Mouse (Mus musculus) forebrain, embryonic 10.5 days (tissue): ENCODE results near the gene Ick. TPM values are rescaled to one million over a fixed set of nuclear protein-coding genes. Genes with fewer than 3 reads are reported as not detected.
A peak's percentile ranks its signal among the peaks of the same experiment; 100 is the strongest.

Experiments used
- DNase-seq: peaks from one replicate; pipeline ENCODE4 v3.0.0-alpha.2; 2017; ENCODE audit warnings: low spot score; ENCODE audit errors: extremely low spot score
- H3K27ac ChIP-seq: fragments of 300-500 bp; sonication (generic); 2 replicates; pipeline ENCODE4 v1.5.1; 2016; ENCODE audit warnings: mild to moderate bottlenecking
- H3K27me3 ChIP-seq: fragments of 300-500 bp; sonication (generic); 2 replicates; pipeline ENCODE4 v1.6.1; 2016; ENCODE audit warnings: mild to moderate bottlenecking; ENCODE audit not compliant: poor library complexity, severe bottlenecking
- H3K36me3 ChIP-seq: fragments of 300-500 bp; sonication (generic); replicated peaks from 2 replicates; pipeline ENCODE4 v1.6.1; 2016; ENCODE audit warnings: mild to moderate bottlenecking, moderate library complexity
- H3K4me1 ChIP-seq: fragments of 300-500 bp; sonication (generic); 2 replicates; pipeline ENCODE4 v1.6.1; 2016
- H3K4me3 ChIP-seq: fragments of 300-500 bp; sonication (generic); 2 replicates; pipeline ENCODE4 v1.5.1; 2016; ENCODE audit warnings: mild to moderate bottlenecking, moderate library complexity
- H3K9me3 ChIP-seq: fragments of 300-500 bp; sonication (generic); 2 replicates; pipeline ENCODE4 v1.6.1; 2016; ENCODE audit warnings: mild to moderate bottlenecking, moderate library complexity
- WGBS: fragments of 180-500 bp; shearing (Covaris S2); methylation state at CpG from one replicate; pipeline ENCODE4 v1.1.7; 2016; 5-methylcytosine and 5-hydroxymethylcytosine counted together
- polyA plus RNA-seq: library from polyadenylated mRNA; unstranded; fragments of >200 nt; fragmentation: Nextera tagmentation; extraction: Ambion mirVana; gene quantifications from 2 replicates; pipeline ENCODE4 v1.2.1, GENCODE M21; 2016

Ick gene
- polyA plus RNA-seq, 1 experiment from 2014 or later = 36.0 TPM

- no peaks in the 10 kb centered on the region for H3K9me3 ChIP-seq
- H3K36me3 ChIP-seq = no peaks in the 10 kb centered on the region
- no peak for DNase-seq
- peaks cover 13% of the 10 kb centered on the region for H3K27me3 ChIP-seq
- WGBS = 92% methylated on average over 9 of the region's 9 CpGs
- H3K4me1 ChIP-seq = peaks cover 8% of the 10 kb centered on the region
- H3K27ac ChIP-seq = no peak overlapping the region
- H3K4me3 ChIP-seq = no peak overlapping the region
Measured at GRCm38 (mm10) chr9:78185686-78186085, 76.7 kb downstream of the Ick start.

GRCm38 (mm10) chr9:78188910-78189309, 79.9 kb downstream of the Ick start:
- Histone ChIP-seq H3K27me3 (peaks cover 19% of the 10 kb centered on the region), H3K27ac (no peak overlapping the region), H3K4me3 (no peak overlapping the region), H3K9me3 (no peaks in the 10 kb centered on the region), H3K36me3 (no peaks in the 10 kb centered on the region), H3K4me1 (peaks cover 40% of the 10 kb centered on the region)
- DNase-seq = no peak
- 85% methylated on average over 8 of the region's 8 CpGs for WGBS

- no peaks in the 10 kb centered on the region for H3K36me3 ChIP-seq
- peak; percentile 19 for DNase-seq
- peak overlapping the region; percentile 80 for H3K27ac ChIP-seq
- WGBS = 1% methylated on average over 19 of the region's 19 CpGs
- H3K27me3 ChIP-seq = peaks cover 19% of the 10 kb centered on the region
- no peaks in the 10 kb centered on the region for H3K9me3 ChIP-seq
- peaks cover 45% of the 10 kb centered on the region for H3K4me1 ChIP-seq
- peak overlapping the region; percentile 54 for H3K4me3 ChIP-seq
Measured at GRCm38 (mm10) chr9:78190651-78191634, 82.0 kb downstream of the Ick start.

GRCm38 (mm10) chr9:78191736-78192135, 82.7 kb downstream of the Ick start:
- WGBS = 0% methylated on average over 18 of the region's 18 CpGs

GRCm38 (mm10) chr9:78193902-78194597, 85.1 kb downstream of the Ick start:
- H3K27me3 ChIP-seq = peaks cover 19% of the 10 kb centered on the region
- H3K27ac ChIP-seq = 0 out of 2 replicates have a peak overlapping the region, but pooled peaks have one; percentile 41
- peaks cover 45% of the 10 kb centered on the region for H3K4me1 ChIP-seq
- WGBS = 54% methylated on average over 9 of the region's 9 CpGs
- DNase-seq = peak; percentile 24
- no peaks in the 10 kb centered on the region for H3K9me3 ChIP-seq
- H3K36me3 ChIP-seq = peaks cover 13% of the 10 kb centered on the region
- H3K4me3 ChIP-seq = 0 out of 2 replicates have a peak overlapping the region, but pooled peaks have one; percentile 54

More at GRCm38 (mm10) chr9:78191736-78192135, 82.7 kb downstream of the Ick start:
- H3K9me3 ChIP-seq = no peaks in the 10 kb centered on the region
- H3K36me3 ChIP-seq = no peaks in the 10 kb centered on the region
- peaks cover 19% of the 10 kb centered on the region for H3K27me3 ChIP-seq
- peak; percentile 80 for DNase-seq
- H3K4me3 ChIP-seq = peak overlapping the region; percentile 54
- H3K4me1 ChIP-seq = peaks cover 45% of the 10 kb centered on the region
- H3K27ac ChIP-seq = peak overlapping the region; percentile 80

- H3K4me3 ChIP-seq = no peak overlapping the region
- H3K4me1 ChIP-seq = peaks cover 44% of the 10 kb centered on the region
- H3K27ac ChIP-seq = no peak overlapping the region
- peaks cover 12% of the 10 kb centered on the region for H3K27me3 ChIP-seq
- DNase-seq = no peak
- H3K36me3 ChIP-seq = peaks cover 23% of the 10 kb centered on the region
- WGBS = 91% methylated on average over 11 of the region's 11 CpGs
- H3K9me3 ChIP-seq = no peaks in the 10 kb centered on the region
Measured at GRCm38 (mm10) chr9:78195034-78195433, 86.0 kb downstream of the Ick start.

GRCm38 (mm10) chr9:78197801-78198200, 88.8 kb downstream of the Ick start:
- peaks cover 46% of the 10 kb centered on the region for H3K36me3 ChIP-seq
- 95% methylated on average over 9 of the region's 9 CpGs for WGBS
- DNase-seq = no peak
- H3K4me3 ChIP-seq = no peak overlapping the region
- H3K9me3 ChIP-seq = no peaks in the 10 kb centered on the region
- H3K27me3 ChIP-seq = no peaks in the 10 kb centered on the region
- H3K27ac ChIP-seq = no peak overlapping the region
- peaks cover 16% of the 10 kb centered on the region for H3K4me1 ChIP-seq

- H3K27ac ChIP-seq = no peak overlapping the region
- H3K36me3 ChIP-seq = peaks cover 77% of the 10 kb centered on the region
- H3K27me3 ChIP-seq = no peaks in the 10 kb centered on the region
- no peaks in the 10 kb centered on the region for H3K9me3 ChIP-seq
- H3K4me1 ChIP-seq = no peaks in the 10 kb centered on the region
- H3K4me3 ChIP-seq = no peak overlapping the region
- no peak for DNase-seq
- WGBS = 92% methylated on average over 6 of the region's 6 CpGs
Measured at GRCm38 (mm10) chr9:78204194-78204593, 95.2 kb downstream of the Ick start.

- WGBS = 73% methylated on average over 4 of the region's 4 CpGs
- peaks cover 67% of the 10 kb centered on the region for H3K36me3 ChIP-seq
- H3K9me3 ChIP-seq = no peaks in the 10 kb centered on the region
Measured at GRCm38 (mm10) chr9:78208956-78209355, 100.0 kb downstream of the Ick start.

GRCm38 (mm10) chr9:78210079-78210478, 101.1 kb downstream of the Ick start:
- 93% methylated on average over 3 of the region's 3 CpGs for WGBS
- DNase-seq = no peak
- Histone ChIP-seq H3K4me3 (no peak overlapping the region), H3K27ac (no peak overlapping the region), H3K9me3 (no peaks in the 10 kb centered on the region), H3K36me3 (peaks cover 55% of the 10 kb centered on the region), H3K27me3 (no peaks in the 10 kb centered on the region), H3K4me1 (no peaks in the 10 kb centered on the region)

More at GRCm38 (mm10) chr9:78208956-78209355, 100.0 kb downstream of the Ick start:
- H3K27ac ChIP-seq = no peak overlapping the region
- no peaks in the 10 kb centered on the region for H3K27me3 ChIP-seq
- no peak overlapping the region for H3K4me3 ChIP-seq
- H3K4me1 ChIP-seq = no peaks in the 10 kb centered on the region
- DNase-seq = no peak

GRCm38 (mm10) chr9:78210821-78211220, 101.8 kb downstream of the Ick start:
- no peaks in the 10 kb centered on the region for H3K4me1 ChIP-seq
- no peak overlapping the region for H3K4me3 ChIP-seq
- no peak overlapping the region for H3K27ac ChIP-seq
- WGBS = 96% methylated on average over 2 of the region's 2 CpGs
- H3K27me3 ChIP-seq = no peaks in the 10 kb centered on the region
- no peaks in the 10 kb centered on the region for H3K9me3 ChIP-seq
- DNase-seq = no peak
- peaks cover 48% of the 10 kb centered on the region for H3K36me3 ChIP-seq

GRCm38 (mm10) chr9:78211521-78211920, 102.5 kb downstream of the Ick start:
- peaks cover 41% of the 10 kb centered on the region for H3K36me3 ChIP-seq
- H3K27me3 ChIP-seq = no peaks in the 10 kb centered on the region
- H3K27ac ChIP-seq = no peak overlapping the region
- H3K4me3 ChIP-seq = no peak overlapping the region
- H3K4me1 ChIP-seq = no peaks in the 10 kb centered on the region
- H3K9me3 ChIP-seq = no peaks in the 10 kb centered on the region
- DNase-seq = no peak
- 95% methylated on average over 3 of the region's 3 CpGs for WGBS
